Mouse (Mus musculus): ENCODE results near the gene Preb.

The Preb gene

GRCm38 (mm10) chr5:30959966-30960501 lies at the start of gene Preb:
Gene Preb (minus strand): TSS chr5:30960361.
- ChIA-PET CTCF (interaction anchor here (0.6 to 1.9 kb wide), 18 partner anchors 10 to 185 kb away, joined by 3 to 15 read pairs (median 4); partner anchors contain the start of genes Atraid (in 1 of the 4) and Cgref1 (in 1 of the 4)), POLR2A (interaction anchor here (0.6 to 5.1 kb wide), 65 partner anchors 9 to 529 kb away, joined by 3 to 77 read pairs (median 4); partner anchors contain the start of genes Atraid (in 3 of the 4), Slc5a6 (in 3 of the 4), Cad (in 2 of the 4) and Cgref1 (in 2 of the 4))

GRCm38 (mm10) chr5:31004184-31004583 lies 44.0 kb upstream of the Preb start:
- CTCF ChIA-PET: interaction anchor here (0.6 to 2.1 kb wide), 41 partner anchors 9 to 613 kb away, joined by 3 to 11 read pairs (median 4); partner anchors contain the start of genes Atraid (in 1 of the 4), Cad (in 1 of the 4), Dpysl5 (in 1 of the 4) and Preb (in 1 of the 4)
- POLR2A ChIA-PET: interaction anchor here (0.7 to 2.1 kb wide), 20 partner anchors 9 to 294 kb away, joined by 3 to 7 read pairs (median 4); partner anchors contain the start of genes Atraid (in 4 of the 4), Slc5a6 (in 4 of the 4), Agbl5 (in 1 of the 4) and Cad (in 1 of the 4)

GRCm38 (mm10) chr5:31001560-31001959 lies 41.4 kb upstream of the Preb start:
- CTCF ChIA-PET: interaction anchor here in 3 of 4 experiments (0.5 to 1.9 kb wide), 13 partner anchors 11 to 451 kb away, joined by 3 to 14 read pairs (median 4); partner anchors contain the start of genes Slc5a6 (in 1 of the 3) and Zfp512 (in 1 of the 3)
- POLR2A ChIA-PET: interaction anchor here in 2 of 4 experiments (0.6 to 2.5 kb wide), 8 partner anchors 10 to 114 kb away, joined by 3 to 8 read pairs (median 3); partner anchors contain the start of genes Atraid (in 2 of the 2), Agbl5 (in 1 of the 2) and Slc5a6 (in 1 of the 2)

- CTCF ChIA-PET: interaction anchor here in 3 of 4 experiments (0.5 to 1.9 kb wide), 17 partner anchors 11 to 451 kb away, joined by 3 to 14 read pairs (median 3); partner anchors contain the start of genes Slc5a6 (in 1 of the 3) and Zfp512 (in 1 of the 3)
Measured at GRCm38 (mm10) chr5:31000993-31001392, 40.8 kb upstream of the Preb start.

GRCm38 (mm10) chr5:31000122-31000521 lies 40.0 kb upstream of the Preb start:
- POLR2A ChIA-PET: interaction anchor here in 3 of 4 experiments (0.5 to 2.5 kb wide), 15 partner anchors 8 to 138 kb away, joined by 3 to 8 read pairs (median 4); partner anchors contain the start of genes Atraid (in 2 of the 3), Slc5a6 (in 2 of the 3), Agbl5 (in 1 of the 3) and Emilin1 (in 1 of the 3)
- CTCF ChIA-PET: interaction anchor here (0.6 to 2.2 kb wide), 16 partner anchors 9 to 985 kb away, joined by 3 to 14 read pairs (median 4); partner anchors contain the start of gene Dnajc5g (in 1 of the 4)

More at GRCm38 (mm10) chr5:31000993-31001392, 40.8 kb upstream of the Preb start:
- POLR2A ChIA-PET: interaction anchor here in 3 of 4 experiments (0.6 to 2.5 kb wide), 10 partner anchors 9 to 137 kb away, joined by 3 to 8 read pairs (median 3); partner anchors contain the start of genes Atraid (in 2 of the 3), Agbl5 (in 1 of the 3) and Slc5a6 (in 1 of the 3)

GRCm38 (mm10) chr5:30999324-30999723 lies 39.2 kb upstream of the Preb start:
- ChIA-PET CTCF (interaction anchor here (0.6 to 2.2 kb wide), 12 partner anchors 10 to 984 kb away, joined by 3 to 13 read pairs (median 4); partner anchors contain the start of gene Preb (in 1 of the 4)), POLR2A (interaction anchor here in 3 of 4 experiments (0.6 to 2.5 kb wide), 11 partner anchors 9 to 254 kb away, joined by 3 to 8 read pairs (median 4); partner anchors contain the start of genes Atraid (in 2 of the 3), Slc5a6 (in 2 of the 3) and Agbl5 (in 1 of the 3))

GRCm38 (mm10) chr5:30998306-30998705 lies 38.1 kb upstream of the Preb start:
- ChIA-PET CTCF (interaction anchor here (0.5 to 2.2 kb wide), 68 partner anchors 8 to 1220 kb away, joined by 3 to 17 read pairs (median 4); partner anchors contain the start of genes Preb (in 4 of the 4), Atraid (in 1 of the 4), Babam2 (in 1 of the 4) and Cgref1 (in 1 of the 4)), POLR2A (interaction anchor here in 2 of 4 experiments (0.5 to 1.2 kb wide), 4 partner anchors 33 to 81 kb away, joined by 3 to 5 read pairs (median 3); no protein-coding TSS in a partner anchor)

GRCm38 (mm10) chr5:30994910-30995635 lies 34.9 kb upstream of the Preb start:
- ChIA-PET CTCF (interaction anchor here in 1 of 4 experiments (0.8 to 2.2 kb wide), 2 partner anchors 10 to 13 kb away, joined by 4 to 7 read pairs; no protein-coding TSS in a partner anchor), POLR2A (interaction anchor here in 2 of 4 experiments (0.6 to 1.2 kb wide), 3 partner anchors 26 to 53 kb away, joined by 3 to 4 read pairs (median 3); partner anchors contain the start of genes Atraid (in 1 of the 2), Preb (in 1 of the 2), Slc5a6 (in 1 of the 2) and Tcf23 (in 1 of the 2))

GRCm38 (mm10) chr5:30994074-30994473 lies 33.9 kb upstream of the Preb start:
- ChIA-PET CTCF (interaction anchor here in 2 of 4 experiments (0.5 to 2.2 kb wide), 4 partner anchors 11 to 197 kb away, joined by 3 to 14 read pairs (median 6); no protein-coding TSS in a partner anchor), POLR2A (interaction anchor here in 2 of 4 experiments (0.8 to 1.7 kb wide), 5 partner anchors 25 to 616 kb away, joined by 3 to 6 read pairs (median 4); partner anchors contain the start of genes Atraid (in 1 of the 2), Slc5a6 (in 1 of the 2) and Tcf23 (in 1 of the 2))

GRCm38 (mm10) chr5:30992980-30993676 lies 33.0 kb upstream of the Preb start:
- POLR2A ChIA-PET: interaction anchor here in 1 of 4 experiments (0.9 to 1.7 kb wide), 4 partner anchors 33 to 197 kb away, joined by 3 to 6 read pairs (median 4); partner anchors contain the start of gene Preb

GRCm38 (mm10) chr5:30982357-30982756 lies 22.2 kb upstream of the Preb start:
- ChIA-PET POLR2A (interaction anchor here in 3 of 4 experiments (0.5 to 1.7 kb wide), 14 partner anchors 11 to 269 kb away, joined by 3 to 9 read pairs (median 4); partner anchors contain the start of genes Khk (in 2 of the 3), Atraid (in 1 of the 3) and Slc5a6 (in 1 of the 3)), CTCF (interaction anchor here (0.6 to 2.2 kb wide), 68 partner anchors 8 to 1140 kb away, joined by 3 to 14 read pairs (median 4); partner anchors contain the start of genes Atraid (in 2 of the 4), Preb (in 2 of the 4), Tcf23 (in 2 of the 4) and Cad (in 1 of the 4))

More at GRCm38 (mm10) chr5:30992980-30993676, 33.0 kb upstream of the Preb start:
- CTCF ChIA-PET: interaction anchor here in 2 of 4 experiments (0.6 to 2.2 kb wide), 5 partner anchors 11 to 195 kb away, joined by 3 to 14 read pairs (median 3); no protein-coding TSS in a partner anchor

- POLR2A ChIA-PET: interaction anchor here in 3 of 4 experiments (0.7 to 1.3 kb wide), 5 partner anchors 9 to 106 kb away, joined by 3 to 4 read pairs (median 3); partner anchors contain the start of gene Khk (in 1 of the 3)
- CTCF ChIA-PET: interaction anchor here in 2 of 4 experiments (0.6 to 1.6 kb wide), 4 partner anchors 23 to 289 kb away, joined by 3 to 8 read pairs (median 4); no protein-coding TSS in a partner anchor
Measured at GRCm38 (mm10) chr5:30974870-30975656, 14.9 kb upstream of the Preb start.

- ChIA-PET POLR2A (interaction anchor here in 3 of 4 experiments (0.7 to 3.0 kb wide), 7 partner anchors 9 to 119 kb away, joined by 3 to 17 read pairs (median 3); partner anchors contain the start of genes Preb (in 2 of the 3) and Atraid (in 1 of the 3)), CTCF (interaction anchor here in 2 of 4 experiments (1.0 to 1.4 kb wide), 2 partner anchors 13 kb away, joined by 3 to 7 read pairs; no protein-coding TSS in a partner anchor)
Measured at GRCm38 (mm10) chr5:30969440-30969839, 9.3 kb upstream of the Preb start.

GRCm38 (mm10) chr5:30968416-30968815 lies 8.3 kb upstream of the Preb start, which contains the start of gene Tcf23:
Gene Tcf23 (plus strand): TSS chr5:30968662.
- ChIA-PET CTCF (interaction anchor here in 3 of 4 experiments (0.9 to 1.4 kb wide), 4 partner anchors 14 to 30 kb away, joined by 3 to 7 read pairs (median 3); no protein-coding TSS in a partner anchor), POLR2A (interaction anchor here in 3 of 4 experiments (0.7 to 3.0 kb wide), 6 partner anchors 9 to 120 kb away, joined by 3 to 17 read pairs (median 4); partner anchors contain the start of gene Preb (in 2 of the 3))

Data from embryonic stem cell, embryonic (primary cell).